Mouse (Mus musculus) heart, embryonic 12.5 days (tissue): ENCODE results near the gene Dnajc1. TPM values are rescaled to one million over a fixed set of nuclear protein-coding genes. Genes with fewer than 3 reads are reported as not detected.

Experiments
- ATAC-seq: fragments of 200-750 bp; cut with Nextera tagmentation; 2 replicates; pipeline ENCODE4 v1.8.0; 2017; ENCODE audit warnings: moderate TSS enrichment, moderate library complexity; ENCODE audit not compliant: insufficient number of reproducible peaks, low FRiP score
- H3K27ac ChIP-seq: fragments of 300-500 bp; sonication (generic); 2 replicates; pipeline ENCODE4 v1.5.1; 2016; ENCODE audit warnings: mild to moderate bottlenecking, moderate library complexity; ENCODE audit not compliant: poor library complexity, severe bottlenecking
- H3K27me3 ChIP-seq: fragments of 300-500 bp; sonication (generic); replicated peaks from 2 replicates; pipeline ENCODE4 v1.6.1; 2016; ENCODE audit warnings: mild to moderate bottlenecking, moderate library complexity
- H3K36me3 ChIP-seq: fragments of 300-500 bp; sonication (generic); 2 replicates; pipeline ENCODE4 v1.6.1; 2016; ENCODE audit warnings: mild to moderate bottlenecking, moderate library complexity
- H3K4me1 ChIP-seq: fragments of 300-500 bp; sonication (generic); replicated peaks from 2 replicates; pipeline ENCODE4 v1.6.1; 2016; ENCODE audit warnings: mild to moderate bottlenecking
- H3K4me2 ChIP-seq: fragments of 300-500 bp; sonication (generic); 2 replicates; pipeline ENCODE4 v1.6.1; 2016; ENCODE audit warnings: mild to moderate bottlenecking, moderate library complexity
- H3K4me3 ChIP-seq: fragments of 300-500 bp; sonication (generic); 2 replicates; pipeline ENCODE4 v1.5.1; 2016; ENCODE audit warnings: mild to moderate bottlenecking
- H3K9ac ChIP-seq: fragments of 300-500 bp; sonication (generic); 2 replicates; pipeline ENCODE4 v1.6.1; 2016; ENCODE audit warnings: mild to moderate bottlenecking, moderate library complexity
- H3K9me3 ChIP-seq: fragments of 300-500 bp; sonication (generic); replicated peaks from 2 replicates; pipeline ENCODE4 v1.6.1; 2016; ENCODE audit warnings: mild to moderate bottlenecking, moderate library complexity
- WGBS: fragments of 180-500 bp; shearing (Covaris S2); methylation state at CpG from one replicate; pipeline ENCODE4 v1.1.7; 2016; 5-methylcytosine and 5-hydroxymethylcytosine counted together
- polyA plus RNA-seq: library from polyadenylated mRNA; unstranded; fragments of >200 nt; fragmentation: Nextera tagmentation; extraction: Ambion mirVana; gene quantifications from 2 replicates; pipeline ENCODE4 v1.2.1, GENCODE M21; 2016

Dnajc1 gene
- polyA plus RNA-seq, 1 experiment from 2014 or later, result 25.2 TPM

DNA sequence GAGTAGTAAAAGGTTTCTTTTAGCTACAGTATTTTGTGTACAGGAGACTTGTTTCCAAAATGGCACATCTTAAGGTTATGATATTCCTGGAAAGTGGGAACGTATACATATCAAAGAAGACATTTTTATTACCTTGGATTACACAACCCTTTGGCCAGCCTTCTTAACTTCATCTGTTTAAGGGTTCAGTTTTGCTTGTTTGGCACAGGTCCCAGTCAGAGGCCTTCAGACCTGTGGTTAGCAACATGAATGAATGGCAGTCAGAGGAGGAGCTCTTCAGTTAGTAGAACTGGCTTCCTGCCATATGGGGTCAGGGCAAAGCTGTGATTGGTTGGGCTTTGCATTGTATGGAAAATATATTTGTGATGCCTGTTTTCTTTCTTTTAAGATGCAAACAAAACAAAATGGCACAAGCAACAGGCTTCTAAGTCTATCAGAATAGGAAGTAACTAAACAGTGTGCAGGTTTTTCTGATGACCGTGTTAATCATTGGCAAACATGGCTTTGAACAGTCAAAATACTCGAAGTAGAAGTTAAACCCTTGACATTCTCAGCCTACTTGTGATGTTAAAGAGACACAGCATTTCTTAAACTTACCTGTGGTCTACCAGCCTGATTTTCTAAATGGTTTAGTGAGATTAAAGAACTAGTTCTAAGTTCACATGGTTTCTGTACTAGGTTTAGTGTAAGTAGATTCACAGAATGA, 196.8 kb downstream of the Dnajc1 start:
- Histone ChIP-seq H3K27ac (no peak overlapping the region), H3K9ac (no peak overlapping the region), H3K9me3 (no peaks in the 10 kb centered on the region), H3K4me2 (no peak overlapping the region), H3K36me3 (peaks cover 62% of the 10 kb centered on the region), H3K4me3 (no peak overlapping the region), H3K27me3 (no peaks in the 10 kb centered on the region), H3K4me1 (no peaks in the 10 kb centered on the region)
- ATAC-seq, result no peak
- WGBS, result 79% methylated on average over 3 of the region's 3 CpGs

DNA sequence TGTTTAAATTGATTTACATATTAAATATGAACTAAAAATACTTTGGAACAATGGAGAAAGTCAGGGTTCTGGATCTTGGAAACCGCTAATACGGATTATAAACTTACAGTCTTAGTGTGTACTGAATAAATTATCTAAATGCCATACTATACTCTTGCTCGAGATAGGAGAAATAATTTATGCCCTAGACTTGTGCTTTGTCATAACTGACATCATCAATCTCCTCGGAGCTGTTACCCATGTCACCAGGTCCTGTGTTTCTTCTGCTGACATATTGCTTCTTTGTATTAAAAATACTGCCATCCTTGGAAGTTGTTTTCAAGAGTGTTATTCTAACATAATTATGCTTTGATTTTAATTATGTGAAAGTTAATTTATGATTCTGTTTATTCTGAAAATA, 197.3 kb downstream of the Dnajc1 start:
- WGBS, result 83% methylated on average over 4 of the region's 4 CpGs
- no peaks in the 10 kb centered on the region for H3K4me1 ChIP-seq
- H3K27me3 ChIP-seq, result no peaks in the 10 kb centered on the region
- no peak for ATAC-seq
- H3K9ac ChIP-seq, result no peak overlapping the region
- no peak overlapping the region for H3K4me2 ChIP-seq
- H3K9me3 ChIP-seq, result no peaks in the 10 kb centered on the region
- no peak overlapping the region for H3K27ac ChIP-seq
- peaks cover 62% of the 10 kb centered on the region for H3K36me3 ChIP-seq
- no peak overlapping the region for H3K4me3 ChIP-seq

DNA sequence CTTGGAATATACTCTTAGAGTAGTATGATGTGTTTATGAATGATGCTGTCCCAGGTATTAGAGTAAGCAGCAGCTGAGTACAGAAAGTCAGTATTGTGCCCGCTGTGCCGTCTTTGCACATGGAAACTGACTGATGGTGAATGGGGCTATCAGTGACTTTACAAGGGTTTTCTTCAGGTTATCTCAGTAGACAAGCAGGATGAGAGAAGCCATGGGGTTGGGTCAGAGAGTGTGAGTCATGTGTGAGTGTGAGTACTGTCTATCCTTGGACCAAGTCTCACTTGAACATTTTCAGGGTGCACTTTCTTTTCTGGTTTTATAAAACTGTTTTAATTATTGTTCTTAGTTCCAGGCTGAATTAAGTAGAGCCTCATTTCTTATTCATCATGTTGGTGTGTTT, 204.3 kb downstream of the Dnajc1 start:
- WGBS, result 80% methylated on average over 2 of the region's 2 CpGs
- Histone ChIP-seq H3K27ac (no peak overlapping the region), H3K4me3 (no peak overlapping the region), H3K9ac (no peak overlapping the region), H3K27me3 (no peaks in the 10 kb centered on the region), H3K36me3 (peaks cover 75% of the 10 kb centered on the region), H3K4me2 (no peak overlapping the region), H3K9me3 (no peaks in the 10 kb centered on the region), H3K4me1 (no peaks in the 10 kb centered on the region)
- no peak for ATAC-seq

DNA sequence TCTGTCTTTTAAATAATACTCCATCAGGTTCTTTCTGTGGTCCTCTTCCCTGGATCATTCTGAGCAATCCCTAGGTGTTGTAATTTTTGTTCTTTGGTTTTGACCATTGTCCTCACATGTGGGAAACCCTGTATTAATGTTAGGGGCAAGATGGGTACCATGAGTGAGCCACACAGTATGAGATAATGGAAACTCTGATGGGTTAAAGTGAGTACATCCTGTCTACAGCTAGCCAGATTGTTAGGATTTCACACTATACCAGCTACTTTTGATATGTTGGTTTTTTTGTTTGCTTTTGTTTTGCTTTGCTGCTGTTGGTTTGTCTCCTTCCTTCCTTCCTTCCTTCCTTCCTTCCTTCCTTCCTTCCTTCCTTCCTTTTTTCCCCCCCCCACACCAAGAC, 209.6 kb downstream of the Dnajc1 start:
- ATAC-seq, result no peak
- H3K4me1 ChIP-seq, result no peaks in the 10 kb centered on the region
- no peak overlapping the region for H3K4me2 ChIP-seq
- H3K9me3 ChIP-seq, result no peaks in the 10 kb centered on the region
- H3K27ac ChIP-seq, result no peak overlapping the region
- H3K27me3 ChIP-seq, result no peaks in the 10 kb centered on the region
- H3K36me3 ChIP-seq, result peaks cover 70% of the 10 kb centered on the region
- H3K9ac ChIP-seq, result no peak overlapping the region
- H3K4me3 ChIP-seq, result no peak overlapping the region

DNA sequence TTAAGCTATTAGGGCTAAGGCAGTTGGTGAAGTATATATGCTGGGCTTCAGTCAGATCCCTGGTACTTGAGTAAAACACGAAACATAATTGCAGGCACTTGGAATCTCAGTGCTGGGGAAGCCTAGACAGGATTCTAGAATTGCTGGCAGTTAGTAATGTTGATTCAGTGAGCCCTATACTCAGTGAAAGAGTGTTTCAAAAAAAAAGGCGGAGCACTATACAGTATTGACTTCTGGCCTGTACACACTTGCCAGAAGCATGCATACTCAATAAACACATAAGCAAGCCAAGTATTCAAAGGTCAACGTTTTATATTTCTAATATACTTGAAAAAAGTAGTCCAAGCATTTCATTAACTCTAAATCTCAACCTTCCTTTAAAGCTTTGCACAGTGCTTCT, 211.0 kb downstream of the Dnajc1 start:
- Histone ChIP-seq H3K4me2 (no peak overlapping the region), H3K4me1 (no peaks in the 10 kb centered on the region), H3K27me3 (no peaks in the 10 kb centered on the region), H3K9ac (no peak overlapping the region), H3K27ac (no peak overlapping the region), H3K4me3 (no peak overlapping the region), H3K9me3 (no peaks in the 10 kb centered on the region), H3K36me3 (peaks cover 64% of the 10 kb centered on the region)
- WGBS, result 92% methylated on average over 3 of the region's 3 CpGs
- no peak for ATAC-seq

DNA sequence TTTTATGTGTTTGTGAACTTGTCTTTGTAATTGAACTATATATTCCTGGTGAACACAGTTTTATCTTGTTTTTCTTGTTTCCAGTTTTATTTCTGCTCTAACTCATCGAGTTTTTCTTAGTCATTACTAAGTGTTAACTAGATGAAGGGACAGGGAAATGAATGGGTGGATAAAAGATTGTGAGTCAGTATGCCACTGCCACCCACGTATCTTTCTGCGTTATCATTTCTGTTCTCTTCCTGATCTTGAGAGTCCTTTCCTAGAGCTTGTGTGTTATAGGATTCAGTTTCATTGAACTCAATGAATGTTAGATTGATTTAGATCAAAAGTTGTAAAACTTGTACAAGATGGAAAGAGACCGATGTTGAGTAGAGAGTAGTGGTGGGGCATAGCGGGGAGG, 212.3 kb downstream of the Dnajc1 start:
- no peak for ATAC-seq
- H3K4me3 ChIP-seq, result no peak overlapping the region
- 91% methylated on average over 5 of the region's 5 CpGs for WGBS

DNA sequence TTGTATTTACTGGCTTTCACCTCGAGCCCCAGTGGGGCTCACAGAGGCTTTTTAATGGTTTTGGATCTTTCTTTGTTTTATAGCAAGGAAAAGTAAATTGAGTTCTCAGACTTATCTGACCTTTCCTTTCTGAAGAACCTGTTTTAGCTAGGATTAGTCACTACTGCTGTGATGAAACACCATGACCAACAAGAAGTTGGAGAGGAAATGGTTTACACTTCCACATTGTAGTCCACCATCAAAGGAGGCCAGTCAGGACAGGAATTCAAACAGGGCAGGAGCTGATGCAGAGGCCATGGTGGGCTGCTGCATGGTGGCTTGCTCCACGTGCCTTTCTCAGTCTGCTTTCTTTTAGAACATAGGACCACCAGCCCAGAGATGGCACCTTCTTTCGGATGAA, 216.4 kb downstream of the Dnajc1 start:
- H3K9me3 ChIP-seq, result no peaks in the 10 kb centered on the region
- H3K9ac ChIP-seq, result no peak overlapping the region
- ATAC-seq, result no peak
- H3K27me3 ChIP-seq, result no peaks in the 10 kb centered on the region
- H3K4me3 ChIP-seq, result no peak overlapping the region
- H3K4me1 ChIP-seq, result 0 out of 2 replicates have a peak, but pooled peaks cover 4% of the 10 kb centered on the region
- H3K36me3 ChIP-seq, result peaks cover 46% of the 10 kb centered on the region
- H3K27ac ChIP-seq, result no peak overlapping the region
- 85% methylated on average over 3 of the region's 3 CpGs for WGBS
- no peak overlapping the region for H3K4me2 ChIP-seq

More for the DNA sequence above, 212.3 kb downstream of the Dnajc1 start:
- Histone ChIP-seq H3K4me1 (no peaks in the 10 kb centered on the region), H3K4me2 (no peak overlapping the region), H3K36me3 (peaks cover 61% of the 10 kb centered on the region), H3K27me3 (no peaks in the 10 kb centered on the region), H3K9me3 (no peaks in the 10 kb centered on the region), H3K9ac (no peak overlapping the region), H3K27ac (no peak overlapping the region)

DNA sequence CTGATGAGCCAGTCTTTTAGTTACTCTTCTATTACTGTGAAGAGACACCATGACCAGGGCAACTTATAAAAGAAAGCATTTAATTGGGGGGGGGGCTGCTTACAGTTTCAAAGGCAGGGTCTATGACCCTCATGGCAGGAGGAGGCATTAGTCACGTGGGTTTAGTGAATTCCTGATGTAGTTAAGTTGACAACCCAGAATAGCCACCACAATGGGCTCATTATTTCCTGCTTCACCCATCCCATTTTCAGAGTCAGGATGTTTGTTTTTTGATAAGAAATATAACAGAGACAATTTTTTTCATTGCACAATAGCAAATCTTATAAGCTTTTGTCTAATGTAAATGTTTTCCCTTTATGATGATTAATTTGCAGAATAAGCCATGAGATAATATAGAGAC, 217.4 kb downstream of the Dnajc1 start:
- no peak for ATAC-seq
- Histone ChIP-seq H3K4me3 (no peak overlapping the region), H3K4me2 (no peak overlapping the region), H3K27me3 (no peaks in the 10 kb centered on the region), H3K4me1 (0 out of 2 replicates have a peak, but pooled peaks cover 4% of the 10 kb centered on the region), H3K9ac (no peak overlapping the region), H3K36me3 (peaks cover 43% of the 10 kb centered on the region), H3K9me3 (no peaks in the 10 kb centered on the region), H3K27ac (no peak overlapping the region)
- WGBS, result 36% methylated on average over 1 of the region's 1 CpGs

DNA sequence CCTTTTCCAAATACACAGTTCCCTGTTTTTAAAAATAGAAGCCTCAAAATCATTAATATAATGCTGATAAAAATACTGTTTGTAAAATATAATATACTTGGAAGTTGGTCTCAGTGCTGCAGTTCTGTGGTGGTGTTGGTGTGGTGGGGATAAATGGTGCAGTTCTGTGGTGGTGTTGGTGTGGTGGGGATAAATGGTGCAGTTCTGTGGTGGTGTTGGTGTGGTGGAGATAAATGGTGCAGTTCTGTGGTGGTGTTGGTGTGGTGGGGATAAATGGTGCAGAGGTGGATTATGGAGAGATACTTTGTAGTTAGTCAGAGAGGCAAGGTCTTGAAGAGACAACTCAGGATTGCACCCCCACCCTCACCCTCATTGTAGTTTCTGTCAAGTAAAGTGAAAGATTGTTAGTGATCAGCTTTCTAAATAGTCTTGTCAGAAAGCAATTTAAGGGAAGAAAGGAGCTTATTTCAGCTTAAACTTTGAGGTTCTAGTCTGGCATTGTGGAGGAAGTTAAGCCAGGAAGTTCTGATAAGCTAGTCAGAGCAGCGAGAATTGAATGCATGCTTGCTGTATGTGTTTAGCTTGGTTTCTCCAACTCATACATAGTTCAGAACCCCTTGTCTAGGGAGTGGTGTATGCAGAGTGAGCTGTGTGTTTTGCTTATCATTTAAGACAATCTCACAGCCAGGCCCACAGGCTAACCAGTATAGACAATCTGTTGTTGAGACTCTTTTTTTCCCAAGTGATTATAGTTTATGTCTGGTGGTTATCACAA, 223.3 kb downstream of the Dnajc1 start:
- Histone ChIP-seq H3K9ac (no peak overlapping the region), H3K36me3 (peaks cover 20% of the 10 kb centered on the region), H3K4me2 (no peak overlapping the region), H3K27me3 (no peaks in the 10 kb centered on the region), H3K4me3 (no peak overlapping the region), H3K27ac (no peak overlapping the region), H3K4me1 (0 out of 2 replicates have a peak, but pooled peaks cover 2% of the 10 kb centered on the region), H3K9me3 (no peaks in the 10 kb centered on the region)
- 63% methylated on average over 1 of the region's 1 CpGs for whole genome bisulfite sequencing
- ATAC-seq, result no peak

DNA sequence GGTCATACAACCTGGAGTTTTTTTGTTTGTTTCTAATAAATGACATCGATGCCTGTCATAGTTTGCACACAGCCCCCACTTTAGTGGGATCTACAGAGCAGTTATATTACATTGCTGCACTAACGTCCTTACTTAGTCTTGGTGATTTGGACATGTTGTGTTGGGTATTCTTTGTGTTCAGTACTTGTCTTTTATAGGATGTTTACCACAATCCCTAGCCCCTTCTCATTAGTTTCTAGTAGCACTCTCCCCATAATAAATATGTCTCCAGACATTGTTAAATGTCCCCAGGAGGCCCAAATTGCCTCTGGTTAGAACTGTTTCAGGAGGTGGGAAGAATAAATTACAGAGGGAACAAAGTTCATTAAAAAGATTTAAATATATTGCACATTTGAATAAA, 227.1 kb downstream of the Dnajc1 start:
- no peaks in the 10 kb centered on the region for H3K27me3 ChIP-seq
- H3K27ac ChIP-seq, result no peak overlapping the region
- no peak overlapping the region for H3K4me3 ChIP-seq
- H3K9me3 ChIP-seq, result no peaks in the 10 kb centered on the region
- H3K9ac ChIP-seq, result no peak overlapping the region
- ATAC-seq, result no peak
- peaks cover 28% of the 10 kb centered on the region for H3K36me3 ChIP-seq
- 90% methylated on average over 2 of the region's 2 CpGs for WGBS
- no peak overlapping the region for H3K4me2 ChIP-seq
- H3K4me1 ChIP-seq, result 0 out of 2 replicates have a peak, but pooled peaks cover 2% of the 10 kb centered on the region

DNA sequence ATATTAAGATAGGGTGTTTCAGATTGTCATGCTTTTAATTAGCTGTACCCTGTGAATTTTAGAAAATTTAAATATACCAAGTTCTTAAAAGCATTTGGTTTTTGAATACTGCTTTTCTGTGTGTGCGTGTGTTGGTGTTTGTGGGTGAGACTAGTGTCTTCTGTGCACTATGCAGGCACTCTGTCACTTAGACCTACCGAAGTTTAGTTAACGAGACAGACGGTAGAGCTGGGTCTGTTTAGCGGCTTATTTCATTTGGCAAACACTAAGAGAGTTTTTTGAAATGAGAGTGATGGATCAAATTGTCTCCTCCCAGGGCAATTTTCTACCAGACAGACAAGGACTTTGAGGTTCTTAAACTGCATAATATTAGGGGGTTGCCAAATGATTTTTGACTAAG, 231.6 kb downstream of the Dnajc1 start:
- 90% methylated on average over 5 of the region's 5 CpGs for WGBS
- Histone ChIP-seq H3K9me3 (no peaks in the 10 kb centered on the region), H3K4me2 (no peak overlapping the region), H3K27me3 (no peaks in the 10 kb centered on the region), H3K36me3 (peaks cover 33% of the 10 kb centered on the region), H3K9ac (no peak overlapping the region), H3K27ac (no peak overlapping the region), H3K4me3 (no peak overlapping the region), H3K4me1 (no peaks in the 10 kb centered on the region)
- no peak for ATAC-seq
